Mouse (Mus musculus): ENCODE measurements at regions not wholly inside any gene's neighbourhood (a gene's known extent, or its start where the extent isn't known, plus 50 kb on each side); places are given as distances from the start of the nearest gene placed in this dataset.

DNA sequence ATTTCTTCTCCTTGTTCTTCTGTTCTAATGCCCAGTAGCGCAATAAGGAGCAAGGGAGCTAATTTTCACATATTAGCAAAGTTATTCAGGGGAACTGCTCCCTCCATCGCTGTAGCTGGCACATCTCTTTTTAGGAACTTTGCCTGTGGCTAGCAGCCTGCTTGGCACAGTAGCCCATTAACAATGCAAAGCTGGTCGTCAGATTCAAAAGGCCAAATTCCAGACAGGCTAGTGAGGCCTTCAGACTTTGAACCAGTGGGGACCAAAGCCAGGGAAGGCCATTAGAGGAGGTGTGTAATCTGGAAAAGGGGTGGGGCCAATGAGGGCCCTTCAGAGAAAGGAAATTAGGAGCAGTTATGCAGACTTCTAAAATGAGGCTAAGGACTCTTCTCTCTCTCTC lies 181.5 kb downstream of the Emp1 start:
- 69% methylated on average over 3 of the region's 3 CpGs for WGBS
- Histone ChIP-seq H3K9me3 (ENCODE audit: low read length) (no peaks in the 10 kb centered on the region), H3K4me1 (ENCODE audit: insufficient read depth, low read depth, low read length) (no peaks in the 10 kb centered on the region), H3K27me3 (replicated peaks; ENCODE audit: insufficient read depth, low read length) (no peaks in the 10 kb centered on the region), H3K9ac (replicated peaks; ENCODE audit: low read depth) (no peak overlapping the region), H3K27ac (ENCODE audit: low read length) (no peak overlapping the region), H3K4me2 (replicated peaks; ENCODE audit: low read depth, low read length) (no peak overlapping the region), H3K36me3 (ENCODE audit: insufficient read depth, low read length) (no peaks in the 10 kb centered on the region), H3K4me3 (ENCODE audit: low read depth, low read length) (no peak overlapping the region)
- DNase-seq (ENCODE audit: low spot score) (no peak), ATAC-seq (no peak)
- TF ChIP-seq CTCF (IDR thresholded peaks at IDR 0.05) = no peak
- TF ChIP-seq EP300 (IDR thresholded peaks at IDR 0.05) = no peak

DNA sequence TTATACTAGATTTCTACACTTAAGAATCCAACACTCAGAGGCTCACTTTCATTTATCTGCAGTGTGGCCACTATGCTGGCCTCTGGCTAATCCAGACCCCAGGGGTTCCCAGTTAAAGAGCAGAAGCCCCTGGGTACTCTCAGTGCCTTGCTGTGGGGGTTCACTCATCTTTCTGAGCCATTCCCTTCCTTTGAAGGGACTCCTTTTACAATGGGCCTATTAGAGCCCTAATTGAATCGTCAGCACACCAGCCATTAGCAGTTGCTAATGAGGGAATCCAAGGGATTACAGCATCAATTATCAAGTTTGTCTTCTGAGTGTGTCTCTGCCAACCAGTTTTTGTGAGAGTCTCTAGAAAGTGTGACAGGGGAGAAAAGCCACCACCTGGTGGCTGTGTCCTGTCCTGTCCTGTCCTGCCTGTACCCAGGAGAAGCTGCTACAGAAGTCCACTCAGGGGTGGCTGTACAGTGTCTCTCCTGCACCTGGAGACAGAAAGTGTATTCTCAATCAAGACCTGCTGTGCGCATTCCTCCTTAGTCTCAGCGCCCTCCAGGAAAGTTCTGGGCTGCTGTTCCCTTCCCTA lies 188.1 kb downstream of the Emp1 start:
- Histone ChIP-seq H3K4me2 (replicated peaks; ENCODE audit: low read depth, low read length) (no peak overlapping the region), H3K9me3 (ENCODE audit: low read length) (no peaks in the 10 kb centered on the region), H3K9ac (replicated peaks; ENCODE audit: low read depth) (no peak overlapping the region), H3K27ac (ENCODE audit: low read length) (no peak overlapping the region), H3K36me3 (ENCODE audit: insufficient read depth, low read length) (no peaks in the 10 kb centered on the region), H3K27me3 (replicated peaks; ENCODE audit: insufficient read depth, low read length) (no peaks in the 10 kb centered on the region), H3K4me3 (ENCODE audit: low read depth, low read length) (no peak overlapping the region), H3K4me1 (ENCODE audit: insufficient read depth, low read depth, low read length) (no peaks in the 10 kb centered on the region)
- TF ChIP-seq EP300 (IDR thresholded peaks at IDR 0.05) (no peak), CTCF (IDR thresholded peaks at IDR 0.05) (no peak)
- WGBS = 47% methylated on average over 3 of the region's 3 CpGs
- ATAC-seq (no peak), DNase-seq (ENCODE audit: low spot score) (no peak)

DNA sequence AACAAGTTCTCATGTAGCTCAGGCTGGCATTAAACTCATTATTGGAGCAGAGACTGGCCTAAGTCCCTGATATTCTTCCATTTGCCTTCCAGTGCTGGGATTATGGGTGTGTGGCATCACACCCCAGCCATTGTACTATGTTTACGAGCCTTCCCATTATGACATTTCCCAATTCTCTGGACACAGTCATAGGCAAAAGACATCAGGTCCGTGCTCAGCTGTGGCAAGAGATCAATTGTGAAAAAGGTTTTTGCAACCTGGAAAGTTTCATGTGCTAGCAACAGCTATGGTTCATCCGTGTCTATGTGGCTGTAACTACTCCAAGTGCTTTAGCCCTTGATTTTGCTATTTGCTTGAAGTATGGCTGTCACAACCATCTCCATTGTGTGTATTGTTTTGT lies 190.1 kb downstream of the Emp1 start:
- TF ChIP-seq CTCF (IDR thresholded peaks at IDR 0.05) = no peak
- TF ChIP-seq EP300 (IDR thresholded peaks at IDR 0.05) = no peak
- Histone ChIP-seq H3K4me3 (ENCODE audit: low read depth, low read length) (no peak overlapping the region), H3K27ac (ENCODE audit: low read length) (no peak overlapping the region), H3K9ac (replicated peaks; ENCODE audit: low read depth) (no peak overlapping the region), H3K4me1 (ENCODE audit: insufficient read depth, low read depth, low read length) (no peaks in the 10 kb centered on the region), H3K27me3 (replicated peaks; ENCODE audit: insufficient read depth, low read length) (no peaks in the 10 kb centered on the region), H3K4me2 (replicated peaks; ENCODE audit: low read depth, low read length) (no peak overlapping the region), H3K36me3 (ENCODE audit: insufficient read depth, low read length) (no peaks in the 10 kb centered on the region), H3K9me3 (ENCODE audit: low read length) (no peaks in the 10 kb centered on the region)
- DNase-seq (ENCODE audit: low spot score) (no peak), ATAC-seq (no peak)
- WGBS = 84% methylated on average over 3 of the region's 3 CpGs

DNA sequence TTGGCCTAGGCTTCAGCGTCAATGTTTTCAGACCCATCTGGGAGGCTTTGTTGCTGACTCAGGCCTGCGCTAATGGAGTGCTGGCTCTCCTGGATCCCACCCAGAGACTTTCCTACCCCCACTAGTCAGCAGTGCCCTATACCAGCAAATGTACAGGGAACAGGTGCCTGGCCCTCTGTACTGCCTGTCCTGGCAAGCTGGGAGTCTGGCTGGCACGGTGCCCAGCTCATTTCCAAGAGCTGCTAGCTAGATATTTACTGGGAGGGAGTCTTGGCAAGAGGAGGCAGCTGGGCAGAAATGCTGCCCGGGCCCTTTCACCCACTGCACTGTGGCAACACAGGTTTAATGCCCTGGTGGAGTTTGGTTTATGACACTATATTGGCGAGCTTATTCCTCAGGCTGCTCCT lies 197.2 kb downstream of the Emp1 start:
- peak; percentile 87 for DNase-seq (ENCODE audit: low spot score)
- H3K4me1 ChIP-seq (ENCODE audit: insufficient read depth, low read depth, low read length) = no peaks in the 10 kb centered on the region
- no peaks in the 10 kb centered on the region for H3K27me3 ChIP-seq (replicated peaks; ENCODE audit: insufficient read depth, low read length)
- 24% methylated on average over 5 of the region's 5 CpGs for WGBS
- no peak overlapping the region for H3K9ac ChIP-seq (replicated peaks; ENCODE audit: low read depth)
- peak; percentile 88 for ATAC-seq
- no peak overlapping the region for H3K27ac ChIP-seq (ENCODE audit: low read length)
- no peaks in the 10 kb centered on the region for H3K9me3 ChIP-seq (ENCODE audit: low read length)
- H3K4me3 ChIP-seq (ENCODE audit: low read depth, low read length) = no peak overlapping the region
- H3K36me3 ChIP-seq (ENCODE audit: insufficient read depth, low read length) = no peaks in the 10 kb centered on the region
- H3K4me2 ChIP-seq (replicated peaks; ENCODE audit: low read depth, low read length) = no peak overlapping the region
- TF ChIP-seq EP300 (IDR thresholded peaks at IDR 0.05) (no peak), CTCF (IDR thresholded peaks at IDR 0.05) (no peak)

DNA sequence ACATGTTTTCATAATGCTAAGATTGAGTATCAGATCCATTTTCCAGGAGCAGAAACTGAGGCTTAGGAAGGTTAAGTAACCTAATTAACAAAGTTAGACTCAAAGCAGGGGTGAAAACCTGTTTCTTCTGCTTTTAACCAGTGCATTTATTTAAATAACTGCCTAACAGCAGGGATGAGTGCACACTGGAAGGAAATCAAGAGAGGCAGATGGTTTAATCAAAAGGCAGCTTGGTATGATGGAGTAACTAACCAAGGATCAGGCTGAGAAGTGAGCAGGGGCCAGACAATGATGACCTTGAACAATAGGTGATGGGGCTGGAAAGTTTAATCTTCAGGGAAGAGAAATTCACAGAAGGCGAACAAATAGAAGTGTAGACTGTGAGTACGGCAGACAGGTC lies 199.9 kb downstream of the Emp1 start:
- WGBS = 85% methylated on average over 2 of the region's 2 CpGs
- DNase-seq (ENCODE audit: low spot score) = no peak
- H3K9ac ChIP-seq (replicated peaks; ENCODE audit: low read depth) = no peak overlapping the region
- ATAC-seq = no peak
- no peak for TF ChIP-seq EP300 (IDR thresholded peaks at IDR 0.05)
- TF ChIP-seq CTCF (IDR thresholded peaks at IDR 0.05) = no peak
- H3K4me1 ChIP-seq (ENCODE audit: insufficient read depth, low read depth, low read length) = no peaks in the 10 kb centered on the region
- no peaks in the 10 kb centered on the region for H3K9me3 ChIP-seq (ENCODE audit: low read length)
- H3K27me3 ChIP-seq (replicated peaks; ENCODE audit: insufficient read depth, low read length) = no peaks in the 10 kb centered on the region
- H3K4me3 ChIP-seq (ENCODE audit: low read depth, low read length) = no peak overlapping the region
- no peak overlapping the region for H3K27ac ChIP-seq (ENCODE audit: low read length)
- H3K4me2 ChIP-seq (replicated peaks; ENCODE audit: low read depth, low read length) = no peak overlapping the region
- H3K36me3 ChIP-seq (ENCODE audit: insufficient read depth, low read length) = no peaks in the 10 kb centered on the region

DNA sequence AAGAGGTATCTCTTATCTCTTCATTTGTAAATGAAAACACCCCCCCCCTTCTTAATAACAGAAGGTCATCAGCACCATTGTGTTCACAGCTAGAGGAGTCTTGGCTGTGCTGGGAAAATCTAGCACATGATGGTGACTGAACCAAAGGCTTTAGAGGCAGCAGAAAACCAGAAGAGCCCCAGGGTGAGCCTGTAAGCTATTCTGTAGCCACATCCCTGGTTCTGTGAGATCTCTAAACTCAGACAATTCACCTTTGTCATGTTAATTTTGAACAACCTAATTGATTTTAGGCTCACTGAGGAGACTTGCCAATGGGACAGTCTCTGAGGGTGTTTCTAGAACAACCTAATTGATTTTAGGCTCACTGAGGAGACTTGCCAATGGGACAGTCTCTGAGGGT lies 201.4 kb downstream of the Emp1 start:
- ATAC-seq (no peak), DNase-seq (ENCODE audit: low spot score) (no peak)
- Histone ChIP-seq H3K9me3 (ENCODE audit: low read length) (no peaks in the 10 kb centered on the region), H3K4me3 (ENCODE audit: low read depth, low read length) (no peak overlapping the region), H3K9ac (replicated peaks; ENCODE audit: low read depth) (no peak overlapping the region), H3K36me3 (ENCODE audit: insufficient read depth, low read length) (no peaks in the 10 kb centered on the region), H3K27me3 (replicated peaks; ENCODE audit: insufficient read depth, low read length) (no peaks in the 10 kb centered on the region), H3K27ac (ENCODE audit: low read length) (no peak overlapping the region), H3K4me2 (replicated peaks; ENCODE audit: low read depth, low read length) (no peak overlapping the region), H3K4me1 (ENCODE audit: insufficient read depth, low read depth, low read length) (no peaks in the 10 kb centered on the region)
- no peak for TF ChIP-seq EP300 (IDR thresholded peaks at IDR 0.05)
- no peak for TF ChIP-seq CTCF (IDR thresholded peaks at IDR 0.05)

DNA sequence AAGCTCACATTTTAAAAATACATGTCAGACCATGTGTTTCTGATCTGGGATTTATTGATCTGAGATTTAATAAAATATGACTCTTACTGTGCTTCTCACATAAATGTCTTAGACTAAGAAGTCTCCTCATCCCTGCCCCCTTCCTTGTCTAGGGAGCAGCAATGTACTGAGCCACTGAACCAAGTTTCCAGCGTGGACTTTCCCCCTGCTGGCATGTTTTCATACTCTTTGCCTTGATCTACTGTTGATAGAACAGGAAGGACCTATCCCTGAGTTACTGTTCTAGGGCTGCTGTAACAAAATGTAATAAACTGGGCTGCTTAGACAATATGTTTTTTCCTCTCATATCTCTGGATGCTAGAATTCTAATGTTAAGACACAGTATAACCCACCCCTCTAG lies 206.7 kb downstream of the Emp1 start:
- H3K36me3 ChIP-seq (ENCODE audit: insufficient read depth, low read length) = no peaks in the 10 kb centered on the region
- H3K4me1 ChIP-seq (ENCODE audit: insufficient read depth, low read depth, low read length) = no peaks in the 10 kb centered on the region
- TF ChIP-seq CTCF (IDR thresholded peaks at IDR 0.05) (no peak), EP300 (IDR thresholded peaks at IDR 0.05) (no peak)
- H3K9ac ChIP-seq (replicated peaks; ENCODE audit: low read depth) = no peak overlapping the region
- ATAC-seq (no peak), DNase-seq (ENCODE audit: low spot score) (no peak)
- no peak overlapping the region for H3K27ac ChIP-seq (ENCODE audit: low read length)
- 41% methylated on average over 1 of the region's 1 CpGs for WGBS
- no peak overlapping the region for H3K4me2 ChIP-seq (replicated peaks; ENCODE audit: low read depth, low read length)
- H3K27me3 ChIP-seq (replicated peaks; ENCODE audit: insufficient read depth, low read length) = no peaks in the 10 kb centered on the region
- H3K4me3 ChIP-seq (ENCODE audit: low read depth, low read length) = no peak overlapping the region
- no peaks in the 10 kb centered on the region for H3K9me3 ChIP-seq (ENCODE audit: low read length)

Data from lung, postnatal 0 days (tissue).